Mouse (Mus musculus): ENCODE measurements around the gene Stip1. TPM values are rescaled to one million over a fixed set of nuclear protein-coding genes. Genes with fewer than 3 reads are reported as not detected.
"Not testable (repeated sequence)": the region's sequence is repeated elsewhere in the genome, so short reads cannot be mapped to it uniquely, and the experiment has no call there.

The Stip1 gene
- polyA plus RNA-seq, 1 experiment from 2014 or later = 245 TPM

DNA sequence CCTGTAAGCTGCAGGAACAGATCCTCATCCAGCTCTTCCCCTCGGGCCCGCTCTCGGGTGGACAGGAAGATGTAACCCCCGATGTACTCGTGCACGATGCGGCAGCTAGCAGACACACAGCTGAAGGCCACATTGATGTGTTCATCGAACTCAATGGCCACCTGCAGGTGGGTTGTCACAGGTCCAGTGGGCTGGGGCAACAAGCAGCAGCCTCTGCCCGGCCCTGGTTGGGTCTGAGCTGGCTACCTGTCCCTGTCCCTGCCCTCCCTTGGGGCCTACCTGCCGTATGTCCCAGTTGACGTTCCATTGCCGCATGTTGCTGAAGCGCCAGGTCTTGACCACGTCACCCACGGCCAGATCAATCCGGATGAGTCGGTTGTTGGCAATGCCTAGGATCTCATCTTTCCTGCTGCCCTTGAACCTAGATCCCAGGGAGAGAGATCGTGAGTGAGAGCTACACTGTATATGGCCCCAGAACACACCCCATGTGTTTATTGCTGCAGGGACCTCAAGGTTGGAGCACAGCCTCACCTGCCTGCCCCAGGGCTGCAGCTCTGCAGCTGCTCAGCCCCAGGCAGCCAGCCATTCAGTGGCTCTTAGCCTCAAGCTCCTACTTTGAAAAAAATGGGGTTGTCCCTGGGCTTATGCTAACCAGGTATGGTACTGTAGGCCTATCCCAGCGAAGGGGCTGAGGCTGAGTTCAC, 40.3 kb downstream of the Stip1 start:
- WGBS = 91% methylated on average over 19 of the region's 19 CpGs
- Histone ChIP-seq H3K27ac (replicated peaks) (no peak overlapping the region), H3K9me3 (no peaks in the 10 kb centered on the region), H3K4me3 (no peak overlapping the region), H3K36me3 (0 out of 2 replicates have a peak, but pooled peaks cover 9% of the 10 kb centered on the region), H3K27me3 (no peaks in the 10 kb centered on the region), H3K9ac (replicated peaks) (no peak overlapping the region), H3K4me2 (replicated peaks) (no peak overlapping the region), H3K4me1 (peaks cover 25% of the 10 kb centered on the region)
- ATAC-seq (replicated peaks) = no peak

DNA sequence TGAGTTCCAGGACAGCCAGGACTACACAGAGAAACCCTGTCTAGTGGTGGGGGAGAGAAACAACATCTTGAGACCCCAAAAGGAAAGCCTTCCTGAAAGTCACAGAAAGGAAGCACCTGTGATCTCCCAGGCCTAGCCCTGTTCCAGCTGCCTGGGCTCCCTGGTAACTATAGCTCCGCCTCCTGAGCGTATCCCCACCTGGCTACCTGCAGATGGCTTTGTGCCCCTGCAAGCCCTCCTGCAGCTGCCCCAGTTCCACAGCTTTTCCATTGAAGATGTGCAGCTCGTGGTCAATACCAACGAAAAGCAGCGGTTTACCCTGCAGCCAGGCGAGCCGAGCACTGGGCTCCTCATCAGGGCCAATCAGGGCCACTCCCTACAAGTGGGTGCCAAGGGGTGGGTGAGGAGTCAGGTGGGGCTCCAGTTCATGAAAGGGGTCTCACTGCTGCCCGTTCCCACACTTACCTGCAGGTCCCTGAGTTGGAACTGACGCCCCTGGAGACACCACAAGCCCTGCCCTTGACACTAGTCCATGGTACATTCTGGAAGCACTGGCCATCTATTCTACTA, 42.0 kb downstream of the Stip1 start:
- no peaks in the 10 kb centered on the region for H3K9me3 ChIP-seq
- H3K4me3 ChIP-seq = no peak overlapping the region
- no peak overlapping the region for H3K27ac ChIP-seq (replicated peaks)
- whole genome bisulfite sequencing = 75% methylated on average over 9 of the region's 9 CpGs
- H3K4me2 ChIP-seq (replicated peaks) = no peak overlapping the region
- H3K36me3 ChIP-seq = 0 out of 2 replicates have a peak, but pooled peaks cover 9% of the 10 kb centered on the region
- H3K4me1 ChIP-seq = peaks cover 32% of the 10 kb centered on the region
- H3K9ac ChIP-seq (replicated peaks) = no peak overlapping the region
- no peaks in the 10 kb centered on the region for H3K27me3 ChIP-seq
- ATAC-seq (replicated peaks) = no peak

DNA sequence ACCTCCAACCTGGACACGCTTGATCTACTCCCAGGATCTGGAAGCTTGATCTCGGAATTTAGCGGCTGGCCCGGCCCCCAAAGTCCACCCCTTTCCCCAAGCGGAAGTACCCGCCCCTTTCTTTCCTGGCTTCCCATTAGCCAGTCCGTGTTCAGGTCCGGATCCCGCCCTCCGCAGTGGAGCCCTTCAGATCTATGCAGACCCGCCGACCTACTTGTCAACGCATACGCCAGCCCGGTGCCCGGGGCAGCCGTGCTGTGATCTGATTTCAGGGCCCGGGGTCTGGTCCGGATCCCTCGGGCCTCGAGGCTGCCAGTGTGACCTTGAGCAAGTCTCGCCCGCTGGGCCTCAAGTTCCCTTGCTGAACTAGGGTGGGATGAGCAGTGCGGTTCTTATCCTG, 43.8 kb downstream of the Stip1 start, which contains the start of the genes Nudt22 and Trpt1:
Nudt22 (minus strand) TSS at position 112 of the 400 bp plus-strand sequence.
Trpt1 (plus strand) TSS at position 126 of the 400 bp plus-strand sequence.
- Histone ChIP-seq H3K9ac (replicated peaks) (peak within 1 kb of the TSS; percentile 67), H3K27ac (replicated peaks) (peak within 1 kb of the TSS; percentile 63), H3K4me1 (peaks cover 40% of the 10 kb centered on the region), H3K4me2 (replicated peaks) (peak within 1 kb of the TSS; percentile 82), H3K36me3 (0 out of 2 replicates have a peak, but pooled peaks cover 9% of the 10 kb centered on the region), H3K27me3 (no peaks in the 10 kb centered on the region), H3K9me3 (no peaks in the 10 kb centered on the region), H3K4me3 (peak within 1 kb of the TSS; percentile 60)
- ATAC-seq (replicated peaks) = peak; percentile 65
- WGBS = under 1% methylated on average over 24 of the region's 24 CpGs

DNA sequence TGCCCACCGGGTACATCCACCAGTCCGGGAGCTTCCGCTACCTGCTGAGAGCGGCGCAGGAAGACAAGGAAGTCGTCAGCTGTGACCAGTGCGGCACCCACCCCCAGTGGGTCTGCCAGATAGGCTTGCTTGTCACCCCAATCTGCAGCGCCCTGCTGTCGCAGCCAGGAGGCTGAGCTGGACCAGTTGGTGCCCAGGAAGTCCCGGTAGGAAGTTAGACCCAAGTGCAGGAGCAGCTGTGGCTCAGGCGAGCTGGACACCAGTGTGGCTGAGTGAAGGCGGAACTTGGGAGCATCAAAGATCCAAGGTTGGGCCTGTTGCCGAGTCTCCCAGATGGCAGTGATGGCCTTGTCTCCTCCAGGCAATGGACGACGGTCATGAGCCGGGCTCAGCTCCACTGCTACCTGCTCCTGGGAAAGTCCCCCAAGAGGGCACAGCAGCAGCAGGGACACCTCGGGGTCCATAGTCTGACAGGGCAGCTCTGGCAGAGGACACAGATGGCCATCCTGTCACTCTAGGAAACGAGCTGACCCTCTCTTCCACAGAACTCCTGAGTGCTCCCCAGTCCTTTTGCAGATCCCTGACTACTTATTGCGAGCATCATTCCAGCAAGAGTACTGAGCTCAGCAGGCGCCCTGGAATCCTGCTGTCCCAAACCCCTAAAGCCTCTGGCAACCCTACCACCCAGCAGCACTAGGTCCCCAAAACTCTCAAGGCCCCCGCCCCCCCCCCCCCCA, 44.3 kb downstream of the Stip1 start:
- Histone ChIP-seq H3K9me3 (no peaks in the 10 kb centered on the region), H3K4me1 (peaks cover 40% of the 10 kb centered on the region), H3K27ac (replicated peaks) (no peak overlapping the region), H3K4me3 (peak overlapping the region; percentile 60), H3K4me2 (replicated peaks) (peak overlapping the region; percentile 82), H3K36me3 (0 out of 2 replicates have a peak, but pooled peaks cover 9% of the 10 kb centered on the region), H3K27me3 (no peaks in the 10 kb centered on the region), H3K9ac (replicated peaks) (peak overlapping the region; percentile 67)
- no peak for ATAC-seq (replicated peaks)
- 50% methylated on average over 21 of the region's 21 CpGs for WGBS

DNA sequence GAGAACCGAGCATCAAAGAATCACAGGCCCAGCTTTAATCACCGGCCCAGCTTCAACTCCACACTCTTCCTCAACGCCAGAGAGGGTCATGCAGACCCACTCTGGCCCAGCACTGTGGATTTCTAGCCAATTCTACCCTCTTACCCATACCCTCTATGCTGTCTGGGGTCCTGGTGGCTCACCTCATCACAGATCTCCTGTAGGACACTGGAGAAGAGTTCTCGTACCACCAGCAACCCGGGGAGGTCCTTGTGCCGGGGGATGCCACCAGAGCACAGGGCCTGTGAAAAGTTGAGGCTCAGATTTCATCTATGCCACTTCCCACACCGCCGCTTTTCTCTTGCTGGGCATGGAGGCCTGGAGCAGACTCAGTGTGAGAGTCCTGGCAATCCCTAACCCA, 45.3 kb downstream of the Stip1 start:
- no peaks in the 10 kb centered on the region for H3K27me3 ChIP-seq
- peaks cover 40% of the 10 kb centered on the region for H3K4me1 ChIP-seq
- no peak for ATAC-seq (replicated peaks)
- H3K4me2 ChIP-seq (replicated peaks) = no peak overlapping the region
- H3K9ac ChIP-seq (replicated peaks) = no peak overlapping the region
- no peaks in the 10 kb centered on the region for H3K9me3 ChIP-seq
- H3K36me3 ChIP-seq = 0 out of 2 replicates have a peak, but pooled peaks cover 2% of the 10 kb centered on the region
- 84% methylated on average over 8 of the region's 8 CpGs for WGBS
- no peak overlapping the region for H3K4me3 ChIP-seq
- H3K27ac ChIP-seq (replicated peaks) = no peak overlapping the region

DNA sequence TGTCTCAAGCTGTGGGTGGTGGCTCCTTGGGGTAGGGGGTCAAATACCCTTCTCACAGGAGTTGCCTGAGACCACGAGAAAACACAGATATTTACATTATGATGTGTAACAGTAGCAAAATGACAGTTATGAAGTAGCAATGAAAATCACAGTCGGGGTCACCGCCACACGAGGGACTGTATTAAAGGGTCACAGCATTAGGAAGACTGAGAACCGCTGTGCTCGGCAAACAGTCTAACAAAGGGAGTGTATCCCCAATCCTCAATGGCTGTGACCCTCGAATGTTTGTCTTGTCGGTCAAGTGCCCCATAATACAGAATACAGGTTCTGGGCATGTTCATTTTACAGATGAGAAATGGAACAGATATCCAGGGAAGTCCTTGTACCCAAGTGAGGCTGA, 45.8 kb downstream of the Stip1 start:
- 90% methylated on average over 8 of the region's 8 CpGs for WGBS
- Histone ChIP-seq H3K4me3 (no peak overlapping the region), H3K36me3 (no peaks in the 10 kb centered on the region), H3K9me3 (no peaks in the 10 kb centered on the region), H3K4me2 (replicated peaks) (no peak overlapping the region), H3K9ac (replicated peaks) (no peak overlapping the region), H3K27me3 (no peaks in the 10 kb centered on the region), H3K4me1 (peaks cover 40% of the 10 kb centered on the region), H3K27ac (replicated peaks) (no peak overlapping the region)
- no peak for ATAC-seq (replicated peaks)

DNA sequence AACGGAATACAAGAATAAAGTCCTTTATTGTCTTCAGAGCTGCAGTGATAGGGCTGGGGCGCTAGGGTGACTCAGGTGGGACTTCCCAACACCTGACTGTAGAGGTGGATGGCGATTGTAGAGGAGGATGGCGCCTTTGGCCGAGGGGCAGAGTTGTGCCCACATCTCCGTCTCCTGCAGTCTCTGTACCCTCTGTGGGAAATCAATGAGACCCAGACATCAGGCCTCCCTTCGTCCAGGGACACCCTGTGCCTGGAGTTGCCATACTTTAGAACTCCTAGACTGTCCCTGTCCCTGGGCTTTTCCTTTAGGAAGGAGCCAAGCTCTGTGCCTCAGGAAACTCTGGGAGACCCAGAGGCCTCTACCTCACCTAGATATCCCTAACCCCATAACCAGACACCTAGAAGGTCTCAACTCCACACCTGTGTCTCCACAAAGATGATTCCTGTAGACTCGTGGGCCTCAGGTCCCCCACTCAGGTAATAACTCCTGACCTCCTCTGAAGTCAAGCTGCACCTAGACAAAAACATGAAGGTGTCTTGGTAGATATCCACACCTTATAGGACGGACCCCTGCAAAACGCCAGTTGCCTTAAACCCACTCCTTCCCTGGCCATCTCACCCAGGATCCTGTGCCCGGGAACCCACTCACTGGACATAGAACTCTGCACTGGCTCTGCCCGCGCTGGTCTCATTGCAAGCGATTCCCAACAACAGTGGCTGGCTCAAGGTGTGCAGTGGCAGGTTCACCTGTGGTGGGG, 46.6 kb downstream of the Stip1 start:
- ATAC-seq (replicated peaks) = peak; percentile 14; the same call in 1 of the 2 replicates
- no peaks in the 10 kb centered on the region for H3K9me3 ChIP-seq
- H3K4me2 ChIP-seq (replicated peaks) = peak overlapping the region; percentile 92
- no peaks in the 10 kb centered on the region for H3K36me3 ChIP-seq
- peaks cover 42% of the 10 kb centered on the region for H3K4me1 ChIP-seq
- no peaks in the 10 kb centered on the region for H3K27me3 ChIP-seq
- 59% methylated on average over 14 of the region's 14 CpGs for WGBS
- peak overlapping the region; percentile 60 for H3K27ac ChIP-seq (replicated peaks)
- peak overlapping the region; percentile 62 for H3K9ac ChIP-seq (replicated peaks)
- peak overlapping the region; percentile 60 for H3K4me3 ChIP-seq

DNA sequence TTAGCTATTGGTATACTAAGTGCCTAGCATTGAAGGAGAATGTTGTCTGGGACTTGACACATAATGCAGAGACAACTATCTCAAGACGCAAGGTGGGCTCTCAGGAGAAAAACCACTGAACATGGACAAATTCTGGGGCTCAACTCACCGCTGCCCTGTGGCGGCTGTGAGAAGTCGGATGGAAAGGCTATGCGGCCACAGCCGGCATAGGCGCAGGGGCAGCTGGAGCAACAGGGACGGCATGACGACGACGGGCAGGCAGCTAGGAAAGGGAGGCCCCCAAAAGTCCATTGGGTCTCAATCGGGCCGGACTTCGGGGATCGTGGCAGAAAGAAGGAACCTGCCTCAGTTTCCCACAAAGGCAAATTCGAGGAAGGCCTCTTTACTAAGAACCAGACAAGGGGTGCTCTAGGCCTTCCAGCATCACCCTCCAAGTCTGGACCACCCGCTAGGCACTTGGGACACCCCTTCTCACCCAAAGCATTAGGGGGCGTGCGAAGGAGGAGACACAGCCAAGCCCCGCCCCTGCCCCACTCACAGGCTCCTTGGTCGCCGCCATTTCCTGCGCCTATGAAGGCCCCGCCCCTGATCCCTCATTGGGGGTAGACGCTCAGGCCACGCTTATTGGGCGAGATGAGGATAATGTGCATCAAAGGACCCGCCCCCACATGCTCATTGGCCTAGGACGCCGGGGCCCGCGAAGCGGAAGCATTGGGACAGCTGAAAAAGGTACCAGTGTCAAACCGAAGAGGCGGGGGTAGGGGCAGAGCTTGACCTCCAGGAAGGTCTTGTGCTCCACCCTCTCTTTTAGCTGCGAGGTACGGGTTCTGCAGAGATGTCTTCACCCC, 47.5 kb downstream of the Stip1 start, which contains the start of gene Dnajc4:
Dnajc4 (minus strand) TSS at position 562 of the 848 bp plus-strand sequence.
- Histone ChIP-seq H3K4me1 (peaks cover 48% of the 10 kb centered on the region), H3K9ac (replicated peaks) (peak within 1 kb of the TSS; percentile 62), H3K27me3 (no peaks in the 10 kb centered on the region), H3K4me2 (replicated peaks) (peak within 1 kb of the TSS; percentile 92), H3K4me3 (peak within 1 kb of the TSS; percentile 60), H3K9me3 (no peaks in the 10 kb centered on the region), H3K27ac (replicated peaks) (peak within 1 kb of the TSS; percentile 60), H3K36me3 (no peaks in the 10 kb centered on the region)
- 1% methylated on average over 37 of the region's 37 CpGs for WGBS
- peak; percentile 95 for ATAC-seq (replicated peaks)

DNA sequence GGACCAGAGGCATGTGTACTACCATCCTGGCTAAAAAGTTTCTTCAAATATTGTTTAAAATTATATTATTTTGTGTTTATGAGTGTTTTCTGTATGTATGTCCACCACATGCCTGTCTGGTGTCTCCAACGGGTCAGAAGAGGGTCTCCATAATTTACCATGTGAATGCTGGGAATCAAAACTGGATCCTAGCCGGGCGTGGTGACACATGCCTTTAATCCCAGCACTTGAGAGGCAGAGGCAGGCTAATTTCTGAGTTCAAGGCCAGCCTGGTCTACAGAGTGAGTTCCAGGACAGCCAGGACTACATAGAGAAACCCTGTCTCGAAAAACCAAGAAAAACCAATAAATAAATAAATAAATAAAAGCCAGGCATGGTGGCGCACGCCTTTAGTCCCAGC, 48.6 kb downstream of the Stip1 start:
- not testable (repeated sequence) for H3K27me3 ChIP-seq; H3K4me3 ChIP-seq; H3K4me2 ChIP-seq (replicated peaks); H3K9ac ChIP-seq (replicated peaks); H3K36me3 ChIP-seq; ATAC-seq (replicated peaks); H3K9me3 ChIP-seq; H3K27ac ChIP-seq (replicated peaks)
- WGBS = 92% methylated on average over 6 of the region's 6 CpGs
- peaks cover 47% of the 10 kb centered on the region for H3K4me1 ChIP-seq

DNA sequence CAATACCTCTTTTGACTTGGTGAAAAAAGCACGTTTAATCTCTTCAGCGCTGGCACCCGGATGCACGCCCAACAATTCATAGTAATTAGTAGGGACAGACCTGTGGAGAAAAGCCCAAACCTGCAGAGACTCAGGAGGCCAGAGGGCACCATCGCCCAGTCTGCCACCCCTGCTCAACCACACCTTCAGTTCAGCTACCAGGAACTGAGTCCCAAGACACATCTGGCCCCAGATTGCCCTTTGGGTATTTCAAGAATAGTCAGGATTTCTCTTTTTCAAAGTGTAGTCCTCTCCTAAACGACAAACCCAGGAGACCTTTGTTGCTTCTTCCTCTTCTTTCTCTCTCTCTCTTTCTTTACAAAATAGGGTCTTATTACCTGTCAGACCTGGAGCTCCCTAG, 49.1 kb downstream of the Stip1 start:
- H3K9ac ChIP-seq (replicated peaks) = no peak overlapping the region
- H3K9me3 ChIP-seq = no peaks in the 10 kb centered on the region
- 85% methylated on average over 6 of the region's 6 CpGs for WGBS
- no peak overlapping the region for H3K4me3 ChIP-seq
- ATAC-seq (replicated peaks) = no peak
- H3K27me3 ChIP-seq = no peaks in the 10 kb centered on the region
- no peak overlapping the region for H3K27ac ChIP-seq (replicated peaks)
- H3K4me2 ChIP-seq (replicated peaks) = no peak overlapping the region
- H3K36me3 ChIP-seq = no peaks in the 10 kb centered on the region
- H3K4me1 ChIP-seq = peaks cover 47% of the 10 kb centered on the region

DNA sequence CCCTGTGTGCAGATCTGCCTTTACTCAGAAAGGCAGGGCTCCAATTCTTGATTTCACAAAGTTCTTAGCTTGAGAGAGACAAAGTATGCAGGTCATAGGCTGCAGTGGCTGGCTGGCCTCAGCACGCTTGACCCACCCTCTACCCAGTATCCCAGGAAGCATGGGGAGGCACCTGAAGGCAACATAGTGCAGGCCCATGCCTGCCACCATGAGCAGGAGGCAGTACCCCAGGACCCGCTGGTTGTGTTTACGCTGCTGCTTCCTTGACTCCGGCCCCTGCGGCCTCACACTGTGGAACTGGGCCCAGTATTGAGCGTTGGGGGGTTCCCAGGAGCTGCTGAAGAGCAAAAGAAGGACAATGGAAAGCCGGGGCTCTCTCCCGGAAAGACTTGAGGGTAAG, 50.5 kb downstream of the Stip1 start:
- ATAC-seq (replicated peaks) = no peak
- no peak overlapping the region for H3K9ac ChIP-seq (replicated peaks)

More for the DNA sequence above, 50.5 kb downstream of the Stip1 start:
- Histone ChIP-seq H3K4me3 (no peak overlapping the region), H3K9me3 (no peaks in the 10 kb centered on the region), H3K4me2 (replicated peaks) (no peak overlapping the region), H3K27me3 (no peaks in the 10 kb centered on the region), H3K4me1 (peaks cover 33% of the 10 kb centered on the region), H3K27ac (replicated peaks) (no peak overlapping the region), H3K36me3 (0 out of 2 replicates have a peak, but pooled peaks cover 4% of the 10 kb centered on the region)
- WGBS = 89% methylated on average over 8 of the region's 8 CpGs

Measured in forebrain, embryonic 15.5 days (tissue).